Mouse (Mus musculus): ENCODE data around the gene Bahd1. TPM values are rescaled to one million over a fixed set of nuclear protein-coding genes. Genes with fewer than 3 reads are reported as not detected.
A peak's percentile ranks its signal among the peaks of the same experiment; 100 is the strongest.

Bahd1 gene
- total RNA-seq, 1 experiment, result 7.7 TPM

DNA sequence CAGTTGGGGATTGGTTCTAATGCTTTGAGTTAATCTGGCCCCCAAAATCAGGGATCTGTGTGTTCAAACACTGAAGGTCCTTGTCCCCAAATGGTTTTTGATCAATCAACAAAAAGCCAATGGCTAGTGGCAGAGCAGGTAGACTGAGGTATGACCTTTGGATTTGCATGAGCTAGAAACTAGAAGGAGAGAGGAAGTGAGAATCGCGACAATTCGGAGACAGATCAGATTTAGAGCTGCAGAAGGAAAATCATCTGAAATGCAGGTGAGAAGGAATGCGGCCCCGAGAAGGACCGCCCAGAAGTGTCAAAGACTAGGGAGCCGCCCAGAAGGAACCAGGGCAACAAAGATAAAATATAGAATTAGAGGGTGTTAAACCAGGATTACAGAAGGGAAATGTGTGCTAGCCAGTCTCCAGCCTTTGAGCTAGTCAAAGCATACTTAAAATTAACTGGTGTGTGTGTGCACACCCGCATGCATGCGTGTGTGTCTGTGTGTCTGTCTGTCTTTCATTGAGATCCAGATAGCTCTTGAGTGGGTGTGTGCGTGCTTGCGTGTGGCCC is 69.5 kb downstream of the Bahd1 start:
- Histone ChIP-seq H3K4me1 (ENCODE audit: control insufficient read depth in 2 of 2, insufficient read depth in 2 of 2, low read length in 2 of 2, poor library complexity in 1 of 2) (no peaks in the 10 kb centered on the region), H3K9me3 (ENCODE audit: control insufficient read depth, insufficient read depth, low read depth, low read length) (no peaks in the 10 kb centered on the region), H3K4me3 (ENCODE audit: insufficient read depth in 1 of 2, low read depth in 1 of 2, low read length in 2 of 2, poor library complexity in 1 of 2, severe bottlenecking in 1 of 2) (no peak overlapping the region), H3K36me3 (ENCODE audit: control insufficient read depth, insufficient read depth, low read length, poor library complexity, severe bottlenecking) (no peaks in the 10 kb centered on the region), H3K9ac (ENCODE audit: insufficient read depth, low read depth, low read length, poor library complexity, severe bottlenecking) (no peak overlapping the region), H3K27ac (ENCODE audit: insufficient read depth, low read depth, low read length, poor library complexity, severe bottlenecking) (no peak overlapping the region)
- in situ Hi-C loops (cut with MboI; ENCODE audit: low sequenced_read_pairs in 2 of 2, unreplicated experiment in 2 of 2), result no loop called here
- no peak for DNase-seq (ENCODE audit: low read depth, low spot score)
- TF ChIP-seq HCFC1 (IDR thresholded peaks at IDR 0.05; ENCODE audit: borderline replicate concordance, insufficient read depth, low read length) (no peak), CHD2 (IDR thresholded peaks at IDR 0.05; ENCODE audit: low read depth, low read length) (no peak), ZC3H11A (IDR thresholded peaks at IDR 0.05; ENCODE audit: borderline replicate concordance, low read depth, low read length) (no peak), ZNF384 (IDR thresholded peaks at IDR 0.05; ENCODE audit: low read depth, low read length) (no peak), MAFK (IDR thresholded peaks at IDR 0.05; ENCODE audit: insufficient read depth, low read depth, low read length) (no peak)

DNA sequence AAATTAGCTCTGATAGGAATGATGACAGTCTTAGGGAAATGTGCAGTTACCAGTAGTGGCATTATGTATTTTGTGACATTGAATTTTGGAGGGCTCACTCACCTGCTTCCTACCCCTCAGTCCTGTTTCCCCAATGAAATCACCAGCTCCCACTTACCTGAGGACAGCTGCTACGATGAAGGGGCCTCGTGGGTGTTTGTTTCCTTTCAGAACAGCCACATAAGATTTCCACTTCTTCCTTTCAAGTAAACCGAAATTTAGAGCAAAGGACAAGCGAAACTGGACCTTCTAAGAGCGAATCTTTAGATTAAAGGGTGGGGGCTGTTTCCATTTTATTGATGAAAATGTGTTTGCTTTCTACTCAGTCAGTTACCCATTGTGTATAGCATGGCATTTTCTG is 71.9 kb downstream of the Bahd1 start:
- no peak overlapping the region for H3K9ac ChIP-seq (ENCODE audit: insufficient read depth, low read depth, low read length, poor library complexity, severe bottlenecking)
- H3K4me1 ChIP-seq (ENCODE audit: control insufficient read depth in 2 of 2, insufficient read depth in 2 of 2, low read length in 2 of 2, poor library complexity in 1 of 2), result no peaks in the 10 kb centered on the region
- H3K9me3 ChIP-seq (ENCODE audit: control insufficient read depth, insufficient read depth, low read depth, low read length), result no peaks in the 10 kb centered on the region
- TF ChIP-seq ZC3H11A (IDR thresholded peaks at IDR 0.05; ENCODE audit: borderline replicate concordance, low read depth, low read length), result no peak
- no peak for TF ChIP-seq ZNF384 (IDR thresholded peaks at IDR 0.05; ENCODE audit: low read depth, low read length)
- no peak for TF ChIP-seq MAFK (IDR thresholded peaks at IDR 0.05; ENCODE audit: insufficient read depth, low read depth, low read length)
- TF ChIP-seq CHD2 (IDR thresholded peaks at IDR 0.05; ENCODE audit: low read depth, low read length), result no peak
- TF ChIP-seq HCFC1 (IDR thresholded peaks at IDR 0.05; ENCODE audit: borderline replicate concordance, insufficient read depth, low read length), result no peak
- DNase-seq (ENCODE audit: low read depth, low spot score), result no peak
- H3K4me3 ChIP-seq (ENCODE audit: insufficient read depth in 1 of 2, low read depth in 1 of 2, low read length in 2 of 2, poor library complexity in 1 of 2, severe bottlenecking in 1 of 2), result no peak overlapping the region
- H3K36me3 ChIP-seq (ENCODE audit: control insufficient read depth, insufficient read depth, low read length, poor library complexity, severe bottlenecking), result no peaks in the 10 kb centered on the region
- H3K27ac ChIP-seq (ENCODE audit: insufficient read depth, low read depth, low read length, poor library complexity, severe bottlenecking), result no peak overlapping the region
- in situ Hi-C loops (cut with MboI; ENCODE audit: low sequenced_read_pairs in 2 of 2, unreplicated experiment in 2 of 2), result no loop called here

DNA sequence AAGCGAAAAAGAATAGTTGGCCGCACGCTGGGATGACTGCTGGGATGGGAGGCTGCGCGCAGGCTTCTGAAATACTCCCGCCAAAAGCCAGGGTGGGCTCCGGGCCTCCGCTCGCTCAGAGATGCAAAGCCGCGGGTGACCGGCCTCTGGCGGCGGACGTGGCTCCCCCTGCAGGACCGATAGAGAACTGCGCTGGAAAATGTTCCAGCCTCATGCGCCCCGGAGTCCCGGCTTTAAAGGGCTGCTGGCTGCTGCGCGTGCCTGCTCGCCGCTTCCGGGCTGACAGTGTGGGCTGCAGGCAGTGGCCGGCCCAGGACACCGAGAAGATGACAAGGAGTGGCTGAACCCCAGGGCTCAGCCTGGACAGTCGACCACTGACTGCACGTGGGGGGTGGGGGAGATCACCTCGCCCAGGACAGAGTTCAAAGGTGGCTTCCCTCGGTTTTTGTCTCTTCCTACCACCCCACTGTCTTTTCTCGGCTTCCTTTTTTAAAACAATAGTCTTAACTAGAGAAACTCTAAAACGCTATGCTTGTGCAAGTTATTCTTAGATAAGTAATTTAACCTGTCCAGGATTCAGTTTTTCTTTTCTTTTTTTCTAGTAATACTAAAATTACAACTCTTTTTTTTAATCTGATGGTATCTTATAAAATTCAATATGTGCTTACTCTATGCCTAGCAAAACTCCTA is 72.7 kb downstream of the Bahd1 start:
- H3K4me3 ChIP-seq (ENCODE audit: insufficient read depth in 1 of 2, low read depth in 1 of 2, low read length in 2 of 2, poor library complexity in 1 of 2, severe bottlenecking in 1 of 2), result peak overlapping the region; percentile 6 to 51; a peak in 2 of 4 replicates
- in situ Hi-C loops (cut with MboI; ENCODE audit: low sequenced_read_pairs in 2 of 2, unreplicated experiment in 2 of 2), result no loop called here

More for the DNA sequence above, 72.7 kb downstream of the Bahd1 start:
- Histone ChIP-seq H3K9ac (ENCODE audit: insufficient read depth, low read depth, low read length, poor library complexity, severe bottlenecking) (no peak overlapping the region), H3K9me3 (ENCODE audit: control insufficient read depth, insufficient read depth, low read depth, low read length) (no peaks in the 10 kb centered on the region), H3K4me1 (ENCODE audit: control insufficient read depth in 2 of 2, insufficient read depth in 2 of 2, low read length in 2 of 2, poor library complexity in 1 of 2) (no peaks in the 10 kb centered on the region), H3K27ac (ENCODE audit: insufficient read depth, low read depth, low read length, poor library complexity, severe bottlenecking) (no peak overlapping the region), H3K36me3 (ENCODE audit: control insufficient read depth, insufficient read depth, low read length, poor library complexity, severe bottlenecking) (no peaks in the 10 kb centered on the region)
- peak; percentile 65 for DNase-seq (ENCODE audit: low read depth, low spot score)
- TF ChIP-seq MAFK (IDR thresholded peaks at IDR 0.05; ENCODE audit: insufficient read depth, low read depth, low read length), result no peak
- TF ChIP-seq ZC3H11A (IDR thresholded peaks at IDR 0.05; ENCODE audit: borderline replicate concordance, low read depth, low read length), result peak; percentile 14; the same call in 1 of the 2 replicates
- TF ChIP-seq HCFC1 (IDR thresholded peaks at IDR 0.05; ENCODE audit: borderline replicate concordance, insufficient read depth, low read length), result 0 out of 2 replicates have a peak, but pooled peaks have one; percentile 39

Other genes with a start within 250 kb of the Bahd1 start
- 0.85 and 3.1 TPM in 2 replicates for gene Pak6, start 237.1 kb upstream of the Bahd1 start, total RNA-seq (2012; rRNA removed)
- 0.05 TPM in 1 of 2 replicates, not detected in the other for gene Ankrd63, start 196.4 kb upstream of the Bahd1 start, total RNA-seq (2012; rRNA removed)
- gene Plcb2, start 171.9 kb upstream of the Bahd1 start, total RNA-seq (2012; rRNA removed), result 0.09 TPM in 1 of 2 replicates, not detected in the other
- gene Inafm2, start 154.6 kb upstream of the Bahd1 start, total RNA-seq (2012; rRNA removed), result 2.2 and 2.7 TPM in 2 replicates
- gene Ccdc9b, start 137.7 kb upstream of the Bahd1 start, total RNA-seq (2012; rRNA removed), result 1.1 and 3.1 TPM in 2 replicates
- not detected in 2 replicates for gene Phgr1, start 127.6 kb upstream of the Bahd1 start, total RNA-seq (2012; rRNA removed)
- 0.21 and 0.31 TPM in 2 replicates for gene Disp2, start 120.7 kb upstream of the Bahd1 start, total RNA-seq (2012; rRNA removed)
- 36.5 and 43.4 TPM in 2 replicates for gene Knstrn, start 86.4 kb upstream of the Bahd1 start, total RNA-seq (2012; rRNA removed)
- 19.6 and 24.9 TPM in 2 replicates for gene Ivd, start 38.4 kb upstream of the Bahd1 start, total RNA-seq (2012; rRNA removed)
- gene Chst14, start 26.1 kb downstream of the Bahd1 start, total RNA-seq (2012; rRNA removed), result 6.1 and 8.3 TPM in 2 replicates
- 5.2 and 6.3 TPM in 2 replicates for gene Ccdc32, start 129.0 kb downstream of the Bahd1 start, total RNA-seq (2012; rRNA removed)
- gene Rpusd2, start 134.4 kb downstream of the Bahd1 start, total RNA-seq (2012; rRNA removed), result 20.8 and 23.4 TPM in 2 replicates
- gene Knl1, start 146.7 kb downstream of the Bahd1 start, total RNA-seq (2012; rRNA removed), result 25.5 and 31.4 TPM in 2 replicates
- gene Rad51, start 212.4 kb downstream of the Bahd1 start, total RNA-seq (2012; rRNA removed), result 37.3 and 42.2 TPM in 2 replicates

All from ES-E14 (cell line).